Mouse (Mus musculus) kidney, postnatal 0 days (tissue): ENCODE measurements around the gene Phlpp1. TPM values are rescaled to one million over a fixed set of nuclear protein-coding genes. Genes with fewer than 3 reads are reported as not detected.

Source experiments
- ATAC-seq: fragments of 200-750 bp; cut with Nextera tagmentation; replicated peaks from 2 replicates; pipeline ENCODE4 v1.8.0; 2017; ENCODE audit warnings: low read depth, moderate number of reproducible peaks, moderate TSS enrichment, moderate library complexity; ENCODE audit not compliant: low FRiP score
- DNase-seq: peaks from one replicate; pipeline ENCODE4 v3.0.0-alpha.2; 2016; ENCODE audit warnings: low spot score
- H3K27ac ChIP-seq: fragments of 300-500 bp; sonication (generic); 2 replicates; pipeline ENCODE4 v1.5.1; 2014; ENCODE audit warnings: mild to moderate bottlenecking
- H3K27me3 ChIP-seq: fragments of 300-500 bp; sonication (generic); 2 replicates; pipeline ENCODE4 v1.6.1; 2014; ENCODE audit warnings: low read length, mixed read lengths; ENCODE audit not compliant: insufficient read depth
- H3K36me3 ChIP-seq: fragments of 300-500 bp; sonication (generic); 2 replicates; pipeline ENCODE4 v1.6.1; 2014; ENCODE audit warnings: low read length, mixed read lengths; ENCODE audit not compliant: insufficient read depth
- H3K4me1 ChIP-seq: fragments of 300-500 bp; sonication (generic); replicated peaks from 2 replicates; pipeline ENCODE4 v1.6.1; 2014; ENCODE audit warnings: antibody characterized with exemption, low read length, mixed read lengths; ENCODE audit not compliant: insufficient read depth
- H3K4me2 ChIP-seq: fragments of 300-500 bp; sonication (generic); 2 replicates; pipeline ENCODE4 v1.6.1; 2014; ENCODE audit warnings: mild to moderate bottlenecking, low read length, moderate library complexity, mixed read lengths
- H3K4me3 ChIP-seq: fragments of 300-500 bp; sonication (generic); replicated peaks from 2 replicates; pipeline ENCODE4 v1.5.1; 2014; ENCODE audit warnings: low read depth, low read length
- H3K9ac ChIP-seq: fragments of 300-500 bp; sonication (generic); 2 replicates; pipeline ENCODE4 v1.6.1; 2014; ENCODE audit warnings: low read depth, low read length
- H3K9me3 ChIP-seq: fragments of 300-500 bp; sonication (generic); replicated peaks from 2 replicates; pipeline ENCODE4 v1.6.1; 2016; ENCODE audit warnings: low read length, inconsistent platforms, mixed read lengths
- CTCF ChIP-seq: IDR thresholded peaks from 2 replicates; pipeline ENCODE4 v1.5.1; 2016; ENCODE audit warnings: antibody characterized with exemption, low read depth, mild to moderate bottlenecking, moderate library complexity
- WGBS: fragments of 180-500 bp; shearing (Covaris S2); extraction: QIAGEN DNeasy Blood & Tissue Kit; methylation state at CpG from one replicate; pipeline ENCODE4 v1.1.7; 2014; 5-methylcytosine and 5-hydroxymethylcytosine counted together
- polyA plus RNA-seq: library from polyadenylated mRNA; unstranded; fragments of >200 nt; fragmentation: Nextera tagmentation; extraction: Ambion mirVana; gene quantifications from 2 replicates; pipeline ENCODE4 v1.2.1, GENCODE M21; 2015

Phlpp1 gene
- polyA plus RNA-seq, 1 experiment from 2014 or later = 2.9 TPM

- no peak overlapping the region for H3K9ac ChIP-seq
- H3K27me3 ChIP-seq = no peaks in the 10 kb centered on the region
- no peaks in the 10 kb centered on the region for H3K36me3 ChIP-seq
- TF ChIP-seq CTCF = no peak
- no peaks in the 10 kb centered on the region for H3K4me1 ChIP-seq
- H3K4me2 ChIP-seq = no peak overlapping the region
- no peak overlapping the region for H3K27ac ChIP-seq
- WGBS = 88% methylated on average over 1 of the region's 1 CpGs
- no peaks in the 10 kb centered on the region for H3K9me3 ChIP-seq
- no peak overlapping the region for H3K4me3 ChIP-seq
- DNase-seq = no peak
- no peak for ATAC-seq
Observed at GRCm38 (mm10) chr1:106241059-106241458, 69.5 kb downstream of the Phlpp1 start.

GRCm38 (mm10) chr1:106242129-106242528, 70.6 kb downstream of the Phlpp1 start:
- ATAC-seq (no peak), DNase-seq (peak; percentile 84)
- Histone ChIP-seq H3K4me2 (no peak overlapping the region), H3K27ac (no peak overlapping the region), H3K27me3 (no peaks in the 10 kb centered on the region), H3K4me3 (no peak overlapping the region), H3K9ac (no peak overlapping the region), H3K36me3 (no peaks in the 10 kb centered on the region), H3K9me3 (no peaks in the 10 kb centered on the region), H3K4me1 (no peaks in the 10 kb centered on the region)
- TF ChIP-seq CTCF = no peak
- 16% methylated on average over 2 of the region's 2 CpGs for WGBS

- no peak overlapping the region for H3K4me3 ChIP-seq
- H3K4me1 ChIP-seq = no peaks in the 10 kb centered on the region
- no peaks in the 10 kb centered on the region for H3K36me3 ChIP-seq
- H3K27me3 ChIP-seq = no peaks in the 10 kb centered on the region
- no peaks in the 10 kb centered on the region for H3K9me3 ChIP-seq
- no peak overlapping the region for H3K4me2 ChIP-seq
- H3K27ac ChIP-seq = no peak overlapping the region
- no peak for TF ChIP-seq CTCF
- no peak overlapping the region for H3K9ac ChIP-seq
- WGBS = 95% methylated on average over 1 of the region's 1 CpGs
- DNase-seq = no peak
- no peak for ATAC-seq
Observed at GRCm38 (mm10) chr1:106243371-106243770, 71.8 kb downstream of the Phlpp1 start.

- no peaks in the 10 kb centered on the region for H3K27me3 ChIP-seq
- no peak overlapping the region for H3K4me2 ChIP-seq
- no peak overlapping the region for H3K27ac ChIP-seq
- H3K36me3 ChIP-seq = no peaks in the 10 kb centered on the region
- TF ChIP-seq CTCF = no peak
- no peaks in the 10 kb centered on the region for H3K9me3 ChIP-seq
- no peaks in the 10 kb centered on the region for H3K4me1 ChIP-seq
- DNase-seq = no peak
- no peak overlapping the region for H3K4me3 ChIP-seq
- ATAC-seq = no peak
- H3K9ac ChIP-seq = no peak overlapping the region
- WGBS = 93% methylated on average over 3 of the region's 3 CpGs
Observed at GRCm38 (mm10) chr1:106244245-106244644, 72.7 kb downstream of the Phlpp1 start.

GRCm38 (mm10) chr1:106254047-106254446, 82.5 kb downstream of the Phlpp1 start:
- Histone ChIP-seq H3K27me3 (no peaks in the 10 kb centered on the region), H3K9ac (no peak overlapping the region), H3K4me3 (no peak overlapping the region), H3K4me2 (no peak overlapping the region), H3K4me1 (no peaks in the 10 kb centered on the region), H3K9me3 (no peaks in the 10 kb centered on the region), H3K27ac (no peak overlapping the region), H3K36me3 (no peaks in the 10 kb centered on the region)
- DNase-seq (no peak), ATAC-seq (no peak)
- WGBS = 78% methylated on average over 1 of the region's 1 CpGs
- no peak for TF ChIP-seq CTCF

- no peaks in the 10 kb centered on the region for H3K27me3 ChIP-seq
- TF ChIP-seq CTCF = no peak
- no peaks in the 10 kb centered on the region for H3K36me3 ChIP-seq
- WGBS = 56% methylated on average over 1 of the region's 1 CpGs
- no peak overlapping the region for H3K9ac ChIP-seq
- DNase-seq = no peak
- H3K4me3 ChIP-seq = no peak overlapping the region
- no peak overlapping the region for H3K4me2 ChIP-seq
- H3K9me3 ChIP-seq = no peaks in the 10 kb centered on the region
- H3K27ac ChIP-seq = no peak overlapping the region
- no peaks in the 10 kb centered on the region for H3K4me1 ChIP-seq
- no peak for ATAC-seq
Observed at GRCm38 (mm10) chr1:106257176-106257575, 85.6 kb downstream of the Phlpp1 start.

- DNase-seq (no peak), ATAC-seq (no peak)
- Histone ChIP-seq H3K27ac (no peak overlapping the region), H3K4me3 (no peak overlapping the region), H3K4me1 (no peaks in the 10 kb centered on the region), H3K4me2 (no peak overlapping the region), H3K36me3 (no peaks in the 10 kb centered on the region), H3K9ac (no peak overlapping the region), H3K27me3 (no peaks in the 10 kb centered on the region), H3K9me3 (no peaks in the 10 kb centered on the region)
- WGBS = 86% methylated on average over 6 of the region's 6 CpGs
- TF ChIP-seq CTCF = no peak
Observed at GRCm38 (mm10) chr1:106268028-106268799, 96.7 kb downstream of the Phlpp1 start.
